Mouse (Mus musculus): ENCODE results near the gene Qsox1.
A peak's percentile ranks its signal among the peaks of the same experiment; 100 is the strongest.

Qsox1 gene

DNA sequence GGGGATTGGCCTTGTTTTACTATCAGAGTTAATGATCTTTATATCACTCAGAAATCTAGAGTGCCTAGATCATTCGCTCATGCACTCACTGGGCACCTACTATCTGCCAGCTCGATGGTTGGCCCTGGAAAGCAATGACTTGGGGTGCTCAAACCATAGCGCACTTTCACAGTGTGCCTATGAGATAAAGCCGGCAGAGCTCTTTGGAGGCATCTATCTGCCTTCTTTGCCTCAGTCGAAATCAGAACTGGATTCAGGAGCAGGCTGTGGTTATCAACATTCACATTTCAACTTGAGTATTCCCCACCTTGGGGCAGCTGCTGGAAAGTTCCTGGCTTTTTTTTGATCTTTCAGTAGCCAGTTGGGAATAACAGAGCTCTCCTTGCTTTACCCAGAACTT, 64.8 kb downstream of the Qsox1 start:
- DNase-seq (ENCODE audit: extremely low spot score) = no peak

DNA sequence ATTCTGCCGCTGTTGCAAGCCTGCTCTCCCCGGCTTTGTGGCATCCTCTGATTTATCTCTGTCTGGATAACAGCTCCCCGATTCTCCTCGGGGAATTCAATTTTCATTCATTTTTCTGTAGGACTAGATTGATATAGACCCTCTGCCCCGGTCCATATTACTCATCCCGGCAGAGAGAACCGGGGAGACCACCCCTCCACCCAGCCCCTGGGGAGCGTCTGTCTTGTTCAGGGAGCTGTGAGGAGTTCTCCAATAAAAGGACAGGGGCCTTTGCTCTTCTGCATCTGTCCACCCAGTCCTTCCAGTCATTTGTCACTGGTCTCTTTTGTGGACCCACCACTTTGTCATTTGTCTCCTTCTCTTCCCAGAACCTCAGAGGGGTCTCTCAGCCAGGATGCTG, 65.7 kb downstream of the Qsox1 start:
- DNase-seq (ENCODE audit: extremely low spot score) = no peak

DNA sequence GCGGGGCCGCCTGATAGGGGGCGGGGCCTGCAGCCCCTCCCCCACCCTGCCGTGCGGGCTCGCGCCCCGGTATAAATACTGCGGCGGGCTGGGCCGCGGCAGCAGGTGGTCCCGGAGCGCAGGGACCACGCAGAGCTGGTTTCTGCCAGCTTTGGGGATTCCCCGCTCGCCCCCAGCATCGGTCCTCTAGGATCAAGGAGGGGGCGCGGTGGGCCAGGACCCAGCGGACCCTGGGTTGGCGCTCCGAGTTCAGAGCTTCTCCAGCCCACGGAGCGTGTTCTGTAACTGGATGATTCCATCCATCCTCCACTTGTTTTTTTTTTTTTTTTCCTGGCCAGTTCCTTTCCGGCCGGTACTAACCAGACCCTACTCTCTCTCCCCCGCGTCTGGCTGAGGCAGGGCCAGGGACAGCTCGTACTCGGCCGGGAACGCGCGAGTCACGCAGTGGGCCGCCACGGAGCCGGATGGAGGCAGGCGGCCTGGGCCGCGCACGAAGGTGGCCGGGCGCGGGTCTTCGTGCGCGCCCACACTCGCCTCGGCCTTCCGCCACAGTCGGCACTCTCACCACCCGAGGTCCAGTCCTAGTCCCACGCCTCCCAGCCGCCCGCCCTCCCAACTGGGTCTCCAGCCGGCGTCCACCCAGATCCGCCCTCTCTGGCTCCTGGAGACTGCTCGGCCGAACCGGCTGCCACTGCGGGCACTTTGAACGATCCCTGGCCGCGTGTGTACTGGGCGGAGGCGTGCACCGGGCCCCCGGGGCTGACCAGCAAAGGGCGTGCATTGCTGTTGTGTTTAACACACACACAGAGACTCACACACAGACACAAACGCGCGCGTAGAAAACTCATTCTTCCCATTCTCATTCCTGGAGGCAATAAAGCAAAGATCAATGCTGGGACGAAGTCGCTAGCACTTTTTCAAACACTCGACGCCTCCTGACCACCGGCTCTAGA, 70.0 kb downstream of the Qsox1 start:
- DNase-seq (ENCODE audit: extremely low spot score) = peak; percentile 71

DNA sequence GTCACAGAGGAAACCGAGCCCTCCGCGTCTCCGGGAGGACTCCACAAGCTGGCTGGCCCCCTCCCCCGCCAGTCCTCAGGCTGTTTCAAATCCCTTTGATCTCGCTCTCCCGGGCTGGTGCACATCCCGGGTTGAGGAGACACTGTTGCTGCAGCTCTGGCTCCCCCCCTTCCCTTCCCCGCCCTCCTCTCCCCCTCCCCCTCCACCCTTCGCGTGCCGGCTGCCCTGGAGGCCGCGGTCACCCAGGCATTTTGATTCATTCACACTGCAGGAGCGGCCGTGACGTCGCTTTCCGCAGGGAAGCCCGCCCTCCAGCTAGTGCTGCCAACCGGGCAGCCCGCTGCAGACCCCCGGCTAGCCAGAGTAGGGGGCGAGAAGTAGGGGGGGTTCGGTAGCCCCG, 70.7 kb downstream of the Qsox1 start:
- peak; percentile 82 for DNase-seq (ENCODE audit: extremely low spot score)

DNA sequence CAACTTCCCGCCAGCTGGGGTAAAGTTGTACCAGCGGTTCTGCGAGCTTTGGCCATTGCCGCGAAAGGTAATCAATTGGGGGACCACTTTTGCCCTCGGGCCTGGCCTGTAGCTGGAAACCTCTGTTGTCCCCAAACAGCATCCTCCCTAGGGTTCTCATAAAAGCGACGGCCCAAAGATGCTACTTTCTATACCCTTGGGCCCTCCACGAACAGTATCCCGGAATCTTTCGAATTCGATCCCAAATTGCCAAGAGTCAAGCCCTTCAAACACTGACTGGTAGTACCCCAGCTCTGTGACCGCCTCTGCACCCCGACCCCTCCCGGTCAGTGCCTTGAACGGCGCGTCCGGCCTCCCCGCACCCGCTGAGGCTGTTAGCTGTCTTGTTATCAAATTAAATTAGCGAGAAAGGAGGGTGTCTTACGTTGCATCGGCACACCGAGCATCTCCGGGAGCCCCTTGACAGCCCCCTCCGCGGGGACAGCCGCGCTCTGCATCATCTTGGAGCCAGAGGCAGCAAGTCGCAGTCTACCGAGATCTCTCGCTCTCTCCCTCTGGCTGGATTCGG, 71.2 kb downstream of the Qsox1 start:
- DNase-seq (ENCODE audit: extremely low spot score) = peak; percentile 47

DNA sequence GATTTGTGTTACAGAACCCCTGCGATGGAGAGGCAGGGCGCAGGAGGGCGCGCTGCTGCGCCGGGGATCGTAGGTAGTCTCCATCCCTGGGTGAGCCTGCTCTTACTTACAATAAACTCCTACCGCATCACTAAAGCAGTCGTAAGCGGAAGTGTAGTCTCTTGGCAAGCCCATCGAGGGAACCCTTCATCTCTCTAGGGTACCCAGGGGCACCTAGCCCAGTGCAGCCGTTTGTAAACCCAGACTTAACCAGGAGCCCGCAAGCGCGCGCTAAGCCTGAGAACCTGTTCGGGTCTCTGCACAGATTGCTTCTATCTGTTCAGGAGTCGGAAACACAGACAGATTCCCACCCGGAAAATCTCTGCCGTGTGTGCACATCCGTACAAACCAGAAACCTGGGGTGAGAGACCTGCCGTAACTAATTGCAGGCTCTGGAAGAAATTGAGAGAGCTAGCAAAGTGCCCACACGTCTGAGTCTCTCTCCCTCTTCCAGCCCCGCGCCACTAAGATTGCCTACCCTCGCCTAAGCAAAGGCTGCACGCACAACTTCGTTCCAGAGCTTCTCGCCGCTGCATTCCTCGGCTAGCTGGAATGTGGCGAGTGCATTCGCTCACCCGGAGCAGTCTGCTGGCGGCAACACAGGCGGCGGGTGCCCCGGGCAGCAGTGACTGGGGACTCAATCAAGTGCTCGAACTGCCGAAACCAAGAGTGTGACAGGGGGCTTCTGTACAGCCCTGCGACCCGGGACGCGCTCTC, 71.9 kb downstream of the Qsox1 start:
- DNase-seq (ENCODE audit: extremely low spot score) = peak; percentile 68

DNA sequence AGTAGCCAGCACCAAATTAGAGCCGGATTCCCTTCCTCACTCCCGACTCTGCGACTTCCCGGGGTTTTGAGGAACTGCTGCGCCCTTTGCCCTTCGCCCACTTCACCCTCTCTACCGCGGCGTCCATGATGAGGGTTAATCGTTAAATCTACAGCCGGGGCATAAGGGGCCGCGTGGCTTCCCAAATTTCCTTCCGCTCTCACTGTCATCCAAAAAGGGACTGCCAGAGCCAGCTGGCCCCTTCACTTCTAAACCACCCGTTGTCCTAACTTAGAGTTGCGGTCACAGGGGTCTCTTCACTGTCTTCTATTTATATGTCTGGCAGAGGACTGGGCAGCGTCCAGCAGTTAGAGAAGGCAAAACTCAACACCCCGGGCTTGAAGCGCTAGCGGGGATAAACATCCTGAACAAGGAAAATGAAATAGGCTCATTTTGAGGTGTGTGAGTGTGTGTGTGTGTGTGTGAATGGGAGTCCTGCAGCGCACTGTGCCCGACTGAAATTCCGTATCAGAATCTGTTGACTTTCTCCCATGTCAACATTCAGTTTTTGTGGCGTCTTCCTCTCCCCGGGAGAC, 74.8 kb downstream of the Qsox1 start:
- no peak for DNase-seq (ENCODE audit: extremely low spot score)

DNA sequence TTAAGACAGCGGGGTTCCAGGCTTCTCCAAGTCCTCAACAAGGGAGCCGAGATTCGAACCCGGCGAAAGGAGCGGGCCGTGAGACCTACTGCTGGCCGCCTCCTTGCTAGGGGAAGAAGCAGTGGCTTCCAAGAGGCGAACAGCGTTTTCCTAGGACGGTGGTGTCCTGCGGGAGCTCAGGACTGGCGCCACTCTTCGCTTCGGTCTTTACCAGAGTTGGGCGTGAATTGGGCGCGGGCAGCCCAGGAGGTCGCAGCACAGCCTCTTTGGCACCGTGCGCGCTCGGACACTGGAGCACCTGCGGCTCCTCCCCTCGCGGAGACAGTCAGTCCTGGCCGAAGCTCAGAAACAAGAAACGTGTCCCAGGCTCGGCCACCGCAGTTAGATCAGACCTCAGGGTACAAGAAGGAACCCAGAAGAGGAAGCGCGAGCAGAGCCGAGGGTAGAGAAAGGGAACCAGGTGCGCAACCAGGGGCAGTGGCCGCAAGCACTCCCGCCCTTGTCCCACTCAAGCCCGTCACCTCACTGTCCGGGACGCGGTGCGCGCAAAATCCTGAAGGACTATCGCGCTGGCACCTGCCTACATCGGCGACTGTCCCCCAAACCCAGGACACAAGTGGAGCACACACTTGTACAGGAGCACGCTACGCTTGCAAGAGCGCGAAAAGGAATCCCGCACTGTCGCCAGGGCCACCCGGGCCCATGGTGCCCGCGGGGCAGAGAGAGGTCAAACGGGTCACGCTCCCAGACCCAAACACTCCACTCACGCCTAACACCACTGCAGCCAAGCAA, 75.5 kb downstream of the Qsox1 start:
- peak; percentile 58 for DNase-seq (ENCODE audit: extremely low spot score)

DNA sequence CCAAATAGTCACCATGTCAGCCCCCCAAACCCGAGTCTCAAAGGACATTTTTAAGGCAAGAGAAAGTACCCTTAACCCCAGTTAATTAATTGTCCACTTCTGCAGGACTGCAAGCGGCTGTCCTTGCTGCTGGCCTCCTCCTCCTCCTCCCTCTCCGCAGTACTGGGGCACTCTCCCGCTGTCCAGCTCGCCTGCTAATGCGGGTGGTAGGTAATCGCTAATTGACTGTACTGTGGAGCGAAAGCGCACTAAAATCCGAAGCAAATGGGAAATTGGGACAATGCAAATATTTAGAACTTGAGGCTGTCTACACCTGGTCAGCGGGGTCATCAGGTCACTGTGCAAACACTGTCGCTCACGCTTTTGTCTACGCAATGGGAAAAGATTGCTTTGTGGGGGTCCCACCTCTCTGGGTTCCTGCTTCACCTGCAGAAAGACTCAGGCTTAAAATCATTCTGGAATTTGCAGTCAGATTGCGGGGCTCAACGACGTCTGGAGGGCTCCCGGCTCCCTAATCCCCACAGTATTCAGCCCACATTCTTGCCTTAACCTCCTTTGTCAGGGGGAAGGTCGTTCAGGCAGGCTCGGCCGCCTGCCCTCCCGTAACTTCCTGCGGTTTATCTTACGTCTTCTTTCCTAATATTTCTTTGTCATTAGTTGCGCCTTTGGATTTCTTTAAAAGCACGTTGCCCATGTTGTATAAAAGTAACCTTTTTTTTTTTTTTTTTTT, 76.4 kb downstream of the Qsox1 start:
- no peak for DNase-seq (ENCODE audit: extremely low spot score)

DNA sequence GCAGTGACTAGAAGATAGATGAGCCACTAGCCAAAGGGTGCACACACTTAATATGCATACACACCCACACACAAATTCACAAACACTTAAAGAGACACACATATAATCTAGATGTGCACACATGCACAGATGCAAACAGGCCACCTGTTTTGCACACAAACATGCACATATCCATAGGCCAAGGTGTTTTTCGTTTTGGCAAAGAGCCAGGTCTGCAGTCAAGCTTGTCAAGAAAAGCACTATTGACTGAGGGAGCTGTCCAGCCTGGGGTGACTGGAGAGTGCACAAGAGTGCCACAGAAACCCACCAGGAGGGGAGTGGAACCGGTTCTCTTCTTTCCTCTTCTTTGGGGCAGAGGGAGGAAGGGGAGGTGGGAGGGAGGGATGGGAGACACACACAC, 81.5 kb downstream of the Qsox1 start:
- DNase-seq (ENCODE audit: extremely low spot score) = no peak

DNA sequence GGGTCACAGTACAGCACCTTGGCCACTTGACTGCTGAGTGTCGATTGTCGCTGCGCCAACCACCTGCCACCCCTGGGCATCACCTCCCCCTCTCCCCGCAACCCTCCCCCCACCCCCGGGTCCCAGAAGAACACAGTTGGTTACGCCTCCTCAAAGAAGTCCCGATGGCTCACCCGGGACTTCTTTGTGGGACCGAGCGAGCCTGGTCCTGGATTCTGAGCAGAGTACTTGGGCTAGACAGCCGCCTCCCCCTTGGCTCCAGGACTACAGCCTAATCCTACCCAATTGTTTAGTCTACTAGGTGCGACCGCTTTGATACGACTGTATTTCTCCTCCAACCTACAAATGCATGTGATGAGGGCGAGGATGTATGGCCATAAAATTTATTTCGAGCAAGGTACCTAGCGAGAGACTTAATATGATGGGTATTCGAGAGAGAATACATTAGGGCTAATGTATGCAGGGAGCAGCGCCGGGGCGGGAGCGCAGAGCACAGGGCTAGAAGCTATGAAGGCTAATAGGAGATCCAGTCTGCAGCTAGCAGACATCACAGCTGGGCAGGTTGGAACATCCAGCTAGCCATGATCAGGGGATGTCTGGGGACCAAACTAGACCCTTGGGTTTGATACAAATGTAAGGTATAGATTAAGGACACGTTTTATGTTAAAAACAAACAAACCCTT, 83.4 kb downstream of the Qsox1 start:
- no peak for DNase-seq (ENCODE audit: extremely low spot score)

DNA sequence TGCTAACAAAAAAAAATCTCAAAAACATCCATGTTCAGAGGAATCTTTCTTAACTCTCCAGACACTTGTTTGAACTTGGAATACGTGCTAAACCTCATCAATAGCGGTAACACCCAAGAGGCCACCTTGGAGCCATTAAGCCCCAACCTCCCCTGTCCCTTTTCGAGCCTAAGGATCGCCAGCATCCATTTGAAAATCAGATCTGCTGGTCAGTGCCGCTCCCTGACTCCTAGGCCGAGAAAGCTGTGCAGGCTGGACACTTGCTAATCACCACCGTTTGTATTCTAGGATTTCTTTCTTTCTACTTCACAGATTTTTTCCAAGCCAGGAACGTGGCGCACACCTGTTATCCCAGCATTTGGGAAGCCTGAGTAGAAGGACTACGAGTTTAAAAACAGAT, 84.9 kb downstream of the Qsox1 start:
- no peak for DNase-seq (ENCODE audit: extremely low spot score)

All from embryo, embryonic 9.5 days (tissue).